ENCODE assay signal across 6 mouse cellular contexts in genomic region chr9:105803416-105803815, GRCm38 (mm10). TPM values are rescaled to one million over a fixed set of nuclear protein-coding genes. Genes with fewer than 3 reads are reported as not detected.
"Had no signal": no experiment of that assay in that cellular context is flagged by ENCODE, and none has a peak within 500 bp of the region (broad histone marks: within the 10 kb centered on the region; RNA-seq: fewer than 3 reads in every experiment).

No protein-coding gene starts in this region.

- DNase-seq: kidney, adult 18-20 months; kidney, postnatal 14 days; lung, postnatal 36 days had no signal

RNA-seq across cellular contexts. Expression of gene Col6a6, which starts 24.5 kb away (rescaled TPM):
- total RNA-seq: megakaryocyte, adult 5-6 weeks; monocyte, adult 5-6 weeks; neutrophil, adult 5-6 weeks had no signal
